Mouse (Mus musculus) thymus, adult 18-20 months (tissue): ENCODE results near the gene Mtus2.

Experiments
- DNase-seq, 2 experiments: peaks; one replicate each; pipeline ENCODE4 v3.0.0; 2022; ENCODE audit warnings: mixed read lengths in 2 of 2

Mtus2 gene

DNA sequence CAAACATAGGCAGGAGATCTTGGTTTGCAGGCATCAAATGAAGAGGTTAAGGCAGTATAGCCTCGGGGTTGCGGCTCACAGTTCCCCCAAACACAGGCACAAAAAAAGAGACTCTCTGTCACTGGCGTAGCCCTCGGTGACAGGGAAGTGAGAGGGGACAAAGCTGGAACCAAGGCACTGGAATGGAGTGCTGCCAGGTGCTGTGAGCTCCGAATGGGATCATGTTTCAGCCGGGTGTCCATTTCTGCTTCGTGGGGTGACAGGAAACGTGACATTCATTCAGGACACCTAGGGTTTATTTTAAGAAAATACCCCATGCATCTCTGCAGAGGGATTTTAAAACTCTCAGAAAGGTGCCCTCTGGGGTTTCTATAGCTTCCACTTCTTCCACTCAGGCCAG lies 397.4 kb downstream of the Mtus2 start:
- no peak for DNase-seq

DNA sequence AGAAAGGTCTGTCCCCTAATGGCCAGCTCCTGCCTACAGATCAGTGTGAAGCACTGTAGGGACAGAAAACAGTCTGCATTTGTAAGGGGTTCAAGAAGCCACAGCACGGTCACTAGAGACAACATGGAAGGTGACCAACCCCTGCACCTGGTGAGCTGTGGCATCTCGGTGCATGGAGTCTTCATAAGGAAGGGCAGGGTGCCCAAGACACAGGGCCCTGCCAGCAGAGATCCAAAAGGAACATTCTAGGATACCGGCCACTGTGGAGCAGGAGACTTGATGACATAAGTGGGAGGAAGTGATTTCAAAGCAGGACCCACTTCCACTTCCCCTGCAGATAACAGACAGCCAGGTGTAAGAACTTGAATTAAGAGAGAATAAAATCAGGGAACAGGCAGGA lies 398.7 kb downstream of the Mtus2 start:
- no peak for DNase-seq

DNA sequence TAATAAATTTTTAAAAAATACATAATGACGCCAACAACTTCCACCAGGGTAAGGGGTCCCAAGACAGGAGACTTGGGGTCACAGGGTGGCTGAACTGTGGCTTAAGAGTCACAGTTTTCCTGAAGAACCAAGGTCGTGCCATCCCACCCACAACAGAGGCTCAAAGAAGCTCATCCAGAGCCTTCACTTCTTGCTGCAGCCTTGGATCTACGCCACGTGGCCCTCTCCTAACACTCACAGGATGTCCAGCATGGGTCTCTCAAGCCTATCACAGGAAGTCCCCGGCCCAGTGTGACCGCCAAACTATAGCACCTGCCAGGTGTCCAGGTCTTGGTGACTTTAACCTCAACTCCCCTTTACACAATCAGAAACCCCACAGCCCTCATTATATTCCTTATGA lies 400.0 kb downstream of the Mtus2 start:
- no peak for DNase-seq

DNA sequence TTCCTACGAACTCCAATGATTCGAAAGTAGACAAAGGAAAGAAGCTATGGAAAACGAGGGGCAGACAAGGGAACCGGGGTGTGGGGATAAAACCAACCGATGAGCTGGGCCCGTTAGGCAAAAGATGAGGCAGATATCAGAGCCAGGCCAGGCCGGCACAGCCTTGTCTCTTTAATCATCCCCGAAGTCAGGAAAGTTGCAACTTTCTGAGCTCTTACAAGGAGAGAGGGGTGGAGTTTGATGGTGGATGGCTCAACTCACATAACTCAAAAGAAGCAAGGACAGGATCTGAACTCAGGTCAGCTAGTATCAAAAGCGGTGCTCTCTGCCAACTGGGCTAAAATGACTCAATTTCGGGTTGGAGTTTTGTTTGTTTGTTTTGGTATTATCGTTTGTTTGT lies 402.0 kb downstream of the Mtus2 start:
- no peak for DNase-seq

DNA sequence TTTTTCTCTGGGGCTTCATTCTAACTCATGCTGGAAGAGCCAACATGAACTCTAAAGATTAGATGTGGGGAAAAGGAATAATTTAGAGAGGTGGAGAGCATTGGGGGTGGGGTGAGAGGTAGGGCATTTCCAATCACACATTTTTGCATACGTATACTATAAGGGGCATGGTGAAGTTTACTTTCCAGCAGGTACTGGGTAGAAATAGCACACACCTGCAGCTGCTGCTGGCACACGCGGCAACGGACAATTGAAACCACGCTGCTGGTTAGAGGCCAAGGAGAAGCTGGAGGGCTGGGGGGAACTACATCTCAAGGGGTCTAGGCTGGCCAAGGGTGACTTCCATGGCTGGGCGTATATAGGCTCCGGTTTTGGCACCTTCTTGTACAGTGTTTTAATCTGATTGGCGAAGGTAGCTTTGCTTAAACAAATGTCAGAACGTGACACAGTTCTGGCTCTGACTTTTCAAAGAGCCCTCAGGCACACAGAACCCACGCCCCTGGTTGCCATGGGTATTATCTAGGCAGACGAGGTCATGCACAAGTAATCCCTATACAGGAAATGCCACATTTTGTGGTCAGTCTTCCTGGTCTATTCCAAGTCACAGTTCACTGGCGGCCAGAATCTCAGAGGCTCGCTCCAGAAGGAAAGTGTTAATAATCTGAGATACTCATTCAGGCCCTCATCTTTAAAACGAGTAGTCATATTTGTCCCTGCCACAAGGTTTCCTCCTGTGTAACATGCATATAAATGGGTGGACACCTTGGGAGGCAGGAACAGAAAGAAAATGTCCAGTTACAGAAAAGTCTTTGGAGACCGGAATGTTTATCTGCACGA lies 404.0 kb downstream of the Mtus2 start:
- DNase-seq, result no peak

DNA sequence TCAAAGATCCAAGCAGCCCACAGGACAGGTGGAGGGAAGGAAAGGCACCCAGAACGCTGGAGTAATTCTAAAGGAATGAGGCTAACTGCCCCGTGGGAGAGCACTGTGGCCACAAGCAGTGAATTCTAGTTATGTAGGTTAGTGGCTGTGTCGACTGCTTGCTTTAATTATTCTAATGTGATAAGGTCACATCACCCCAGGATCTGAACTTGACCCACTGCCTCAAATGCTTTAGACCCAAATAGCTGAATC lies 404.6 kb downstream of the Mtus2 start:
- no peak for DNase-seq

DNA sequence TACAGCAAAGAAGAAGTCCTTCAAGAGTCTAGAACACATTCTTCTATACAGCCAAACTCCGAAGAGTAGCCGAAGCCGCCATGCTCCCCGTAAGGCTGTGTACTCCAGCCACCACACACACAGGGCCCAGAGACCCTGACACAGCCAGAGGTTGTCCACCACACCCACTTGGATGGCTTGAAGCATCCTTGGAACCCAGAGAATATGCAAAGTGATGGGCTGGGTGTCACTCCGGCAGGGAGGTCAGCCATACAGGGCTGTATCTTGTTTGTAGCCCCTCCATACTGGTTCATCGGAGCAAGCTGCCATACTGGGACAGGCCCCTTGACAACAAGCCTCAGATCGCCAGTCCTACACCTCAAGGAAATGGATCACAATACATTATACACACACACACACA lies 405.2 kb downstream of the Mtus2 start:
- DNase-seq, result no peak

DNA sequence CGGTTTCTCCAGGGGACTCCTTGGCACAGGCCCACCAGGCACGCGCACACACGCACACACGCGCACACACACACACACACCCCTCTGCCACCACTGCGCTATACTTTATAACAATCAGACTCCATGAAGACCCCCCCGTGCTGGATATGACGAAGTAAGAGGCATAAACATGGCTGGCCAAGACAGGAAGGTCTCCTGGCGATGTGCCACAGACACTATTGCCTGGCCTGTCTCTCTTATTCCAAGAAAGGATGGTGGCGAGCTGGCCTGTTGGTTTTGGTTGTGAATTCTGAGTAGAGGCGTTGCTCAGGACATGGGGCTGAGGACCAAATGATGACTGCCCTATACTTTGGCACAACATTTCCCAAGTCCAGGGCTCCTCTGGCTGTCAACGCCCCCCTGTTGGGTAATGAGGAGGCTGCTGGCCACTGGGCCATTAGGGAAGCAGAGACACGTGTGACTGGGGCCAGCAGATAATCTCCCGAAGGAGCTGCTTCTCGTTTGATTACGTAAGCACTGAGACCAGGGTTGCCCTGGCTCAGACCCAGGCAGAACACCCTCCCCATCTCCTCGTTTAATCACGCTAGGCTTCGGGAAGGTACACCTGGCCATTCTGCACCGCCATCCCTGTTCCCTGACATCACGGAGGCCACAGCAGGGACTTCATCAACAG lies 406.5 kb downstream of the Mtus2 start:
- DNase-seq, result no peak
